Mouse (Mus musculus): ENCODE measurements at regions not wholly inside any gene's neighbourhood (a gene's known extent, or its start where the extent isn't known, plus 50 kb on each side); places are given as distances from the start of the nearest gene placed in this dataset.
A peak's percentile ranks its signal among the peaks of the same experiment; 100 is the strongest.

GRCm38 (mm10) chr16:64068787-64069673 lies 205.1 kb upstream of the Epha3 start:
- intact Hi-C loops (cut with DNase I; ENCODE audit: low total_unique reads), result no loop called here
- no peak for DNase-seq

DNA sequence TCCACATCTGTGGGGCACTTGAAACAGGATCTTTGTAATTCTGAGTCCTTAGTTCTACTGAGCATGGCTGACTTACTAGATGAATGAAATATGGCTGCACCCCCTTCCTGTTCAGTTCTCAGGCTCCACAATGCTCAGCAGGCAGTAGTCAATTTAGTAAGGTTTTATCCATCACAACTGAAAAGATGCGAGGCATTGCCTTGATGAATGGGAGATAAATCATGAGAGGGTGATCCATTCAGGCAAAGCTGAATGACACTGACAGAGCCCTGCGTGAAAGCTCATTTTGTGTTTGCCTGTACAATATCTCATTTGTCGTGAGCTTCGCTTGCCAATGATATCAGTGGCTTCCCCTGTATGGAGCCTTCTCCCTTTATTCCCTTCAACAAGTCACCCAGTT lies 198.6 kb upstream of the Epha3 start:
- intact Hi-C loops (cut with DNase I; ENCODE audit: low total_unique reads), result no loop called here
- no peak for DNase-seq

- intact Hi-C loops (cut with DNase I; ENCODE audit: low total_unique reads), result no loop called here
- no peak for DNase-seq
Measured at GRCm38 (mm10) chr16:64058712-64059111, 194.7 kb upstream of the Epha3 start.

GRCm38 (mm10) chr16:64054346-64054745 lies 190.4 kb upstream of the Epha3 start:
- no peak for DNase-seq
- intact Hi-C loops (cut with DNase I; ENCODE audit: low total_unique reads), result no loop called here

- intact Hi-C loops (cut with DNase I; ENCODE audit: low total_unique reads), result no loop called here
Measured at GRCm38 (mm10) chr16:64048026-64048425, 184.1 kb upstream of the Epha3 start.

DNA sequence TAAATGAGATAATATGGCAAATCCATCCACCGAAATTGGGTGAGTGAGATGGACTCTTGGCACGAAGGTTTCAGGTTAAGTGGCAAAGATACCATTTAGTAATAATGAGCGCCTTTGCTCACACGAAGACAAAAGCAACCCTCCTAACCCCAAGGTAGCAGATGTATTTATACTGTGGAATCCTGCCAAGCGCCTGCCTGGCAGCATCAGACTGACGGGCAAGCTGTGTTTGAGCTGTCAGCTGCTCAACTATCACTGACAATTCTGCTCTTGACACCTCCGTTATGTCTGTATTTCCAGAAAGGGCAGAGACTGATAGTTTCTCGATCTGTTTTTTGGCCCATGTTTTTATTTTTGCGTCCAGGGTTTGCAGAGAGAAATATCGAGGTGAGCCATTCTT lies 169.1 kb upstream of the Epha3 start:
- no peak for DNase-seq
- intact Hi-C loops (cut with DNase I; ENCODE audit: low total_unique reads), result no loop called here

More at GRCm38 (mm10) chr16:64048026-64048425, 184.1 kb upstream of the Epha3 start:
- no peak for DNase-seq

- DNase-seq, result no peak
- intact Hi-C loops (cut with DNase I; ENCODE audit: low total_unique reads), result no loop called here
Measured at GRCm38 (mm10) chr16:64023981-64024380, 160.0 kb upstream of the Epha3 start.

DNA sequence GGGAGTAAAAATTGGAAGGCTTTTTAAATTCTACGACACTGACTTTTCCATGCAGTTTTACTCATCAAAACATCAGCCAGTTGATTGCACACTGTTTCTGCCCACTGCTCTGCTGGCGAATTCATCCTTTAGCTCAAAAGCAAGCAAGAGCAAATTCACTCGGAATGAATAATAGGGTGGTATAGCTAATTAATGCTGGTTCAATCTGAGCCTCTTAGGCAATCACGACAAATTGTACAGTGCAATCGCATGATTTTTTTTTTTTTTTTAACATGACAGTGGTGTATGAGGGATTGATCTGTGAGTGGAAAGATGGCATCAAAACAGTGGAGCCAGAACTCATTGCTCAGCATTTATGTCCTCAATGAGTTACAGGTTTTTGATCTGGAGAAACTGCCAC lies 136.9 kb upstream of the Epha3 start:
- intact Hi-C loops (cut with DNase I; ENCODE audit: low total_unique reads), result no loop called here
- DNase-seq, result no peak

GRCm38 (mm10) chr16:63967407-63967806 lies 103.4 kb upstream of the Epha3 start:
- intact Hi-C loops (cut with DNase I; ENCODE audit: low total_unique reads), result no loop called here
- DNase-seq, result no peak

GRCm38 (mm10) chr16:63960786-63961185 lies 96.8 kb upstream of the Epha3 start:
- intact Hi-C loops (cut with DNase I; ENCODE audit: low total_unique reads), result no loop called here
- DNase-seq, result no peak

DNA sequence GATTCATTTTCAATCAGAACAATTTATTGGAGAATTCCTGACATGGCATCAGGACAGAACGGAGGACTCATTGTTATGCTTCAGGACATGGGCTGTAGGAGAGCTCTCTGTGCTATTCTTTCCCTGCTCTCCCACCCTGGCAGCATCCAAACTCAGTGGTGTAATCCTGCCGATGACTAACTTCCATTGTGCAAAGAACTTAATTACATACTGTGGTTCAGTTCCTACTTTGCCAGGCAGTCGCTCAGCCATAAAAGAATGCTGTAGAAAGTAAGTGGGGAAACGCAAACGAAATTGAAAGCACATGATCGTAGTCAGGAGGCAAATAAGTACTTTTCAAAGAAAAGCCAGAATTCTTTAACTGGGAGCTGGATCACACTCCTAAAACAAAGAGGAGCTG lies 94.2 kb upstream of the Epha3 start:
- DNase-seq, result peak; percentile 4
- intact Hi-C loops (cut with DNase I; ENCODE audit: low total_unique reads), result no loop called here

- intact Hi-C loops (cut with DNase I; ENCODE audit: low total_unique reads), result no loop called here
- DNase-seq, result no peak
Measured at GRCm38 (mm10) chr16:63925195-63925594, 61.2 kb upstream of the Epha3 start.

DNA sequence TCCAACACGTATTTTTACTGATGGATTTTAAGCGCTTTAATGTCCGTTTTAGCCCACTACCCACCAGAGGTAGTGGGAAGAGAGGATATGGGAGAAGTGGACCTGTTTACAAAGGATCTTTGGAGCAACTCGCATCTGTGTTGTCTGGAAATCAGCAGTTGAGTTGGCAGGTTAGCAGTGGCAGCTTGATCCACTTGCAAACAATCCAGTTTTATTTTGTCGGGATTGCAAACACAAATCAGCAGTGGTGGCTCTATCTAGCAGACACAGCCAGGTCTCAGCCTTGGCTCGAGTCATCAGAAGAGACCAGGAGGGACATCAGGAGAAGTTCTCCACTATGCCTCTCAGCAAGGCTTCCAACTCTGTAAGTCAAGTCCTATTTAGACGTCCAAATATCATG lies 57.2 kb upstream of the Epha3 start:
- DNase-seq, result no peak
- intact Hi-C loops (cut with DNase I; ENCODE audit: low total_unique reads), result no loop called here
